Mouse (Mus musculus) kidney, embryonic 14.5 days (tissue): Measurements from ENCODE around the gene Brpf3. TPM values are rescaled to one million over a fixed set of nuclear protein-coding genes. Genes with fewer than 3 reads are reported as not detected.
"Not testable (repeated sequence)": the region's sequence is repeated elsewhere in the genome, so short reads cannot be mapped to it uniquely, and the experiment has no call there.

Experiments used
- ATAC-seq: fragments of 200-750 bp; cut with Nextera tagmentation; 2 replicates; pipeline ENCODE4 v1.8.0; 2017; ENCODE audit warnings: moderate number of reproducible peaks, mild to moderate bottlenecking, moderate TSS enrichment, moderate library complexity; ENCODE audit not compliant: low FRiP score, low TSS enrichment
- H3K27ac ChIP-seq: fragments of 300-500 bp; sonication (generic); 2 replicates; pipeline ENCODE4 v1.5.1; 2014; ENCODE audit warnings: low read depth, mild to moderate bottlenecking, low read length, moderate library complexity, mixed read lengths
- H3K27me3 ChIP-seq: fragments of 300-500 bp; sonication (generic); 2 replicates; pipeline ENCODE4 v1.6.1; 2014; ENCODE audit warnings: mild to moderate bottlenecking, low read length; ENCODE audit not compliant: control insufficient read depth, insufficient read depth
- H3K36me3 ChIP-seq: fragments of 300-500 bp; sonication (generic); 2 replicates; pipeline ENCODE4 v1.6.1; 2014; ENCODE audit warnings: low read length, mixed read lengths; ENCODE audit not compliant: control insufficient read depth, insufficient read depth
- H3K4me1 ChIP-seq: fragments of 300-500 bp; sonication (generic); 2 replicates; pipeline ENCODE4 v1.6.1; 2014; ENCODE audit warnings: low read length, mixed read lengths; ENCODE audit not compliant: control insufficient read depth, insufficient read depth
- H3K4me2 ChIP-seq: fragments of 300-500 bp; sonication (generic); replicated peaks from 2 replicates; pipeline ENCODE4 v1.6.1; 2014; ENCODE audit warnings: low read depth, mild to moderate bottlenecking, low read length
- H3K4me3 ChIP-seq: fragments of 300-500 bp; sonication (generic); 2 replicates; pipeline ENCODE4 v1.5.1; 2014; ENCODE audit warnings: mild to moderate bottlenecking, low read length
- H3K9ac ChIP-seq: fragments of 300-500 bp; sonication (generic); 2 replicates; pipeline ENCODE4 v1.6.1; 2014; ENCODE audit warnings: low read depth, mild to moderate bottlenecking, low read length, moderate library complexity
- H3K9me3 ChIP-seq: fragments of 300-500 bp; sonication (generic); 2 replicates; pipeline ENCODE4 v1.6.1; 2016; ENCODE audit warnings: low read length; ENCODE audit not compliant: control insufficient read depth
- WGBS: fragments of 180-500 bp; shearing (Covaris S2); extraction: QIAGEN DNeasy Blood & Tissue Kit; methylation state at CpG from one replicate; pipeline ENCODE4 v1.1.7; 2014; 5-methylcytosine and 5-hydroxymethylcytosine counted together
- polyA plus RNA-seq: library from polyadenylated mRNA; unstranded; fragments of >200 nt; fragmentation: Nextera tagmentation; extraction: Ambion mirVana; gene quantifications from 2 replicates; pipeline ENCODE4 v1.2.1, GENCODE M21; 2014

Gene Brpf3
- polyA plus RNA-seq, 1 experiment from 2014 or later: 16.2 TPM

DNA sequence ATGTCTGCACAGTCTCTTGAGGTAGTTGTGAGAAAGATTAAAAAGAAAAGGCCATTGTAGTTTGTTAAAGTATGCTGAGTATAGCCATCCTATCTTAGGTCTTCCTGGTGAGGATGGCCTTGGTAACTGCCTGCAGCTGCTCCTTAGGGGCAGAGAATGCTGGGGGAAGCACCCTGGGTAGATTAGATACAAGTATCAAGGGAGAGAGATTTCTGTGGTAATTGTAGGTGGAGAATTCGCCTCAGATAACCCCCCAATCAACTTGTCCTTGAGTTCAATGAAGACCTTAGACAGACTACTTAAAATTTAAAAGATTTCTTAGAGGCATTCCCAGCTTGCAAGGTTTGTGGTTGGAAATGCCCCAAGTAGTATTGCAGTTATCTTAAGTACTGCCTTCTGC lies 2.4 kb downstream of the Brpf3 start:
- H3K36me3 ChIP-seq: peaks cover 24% of the 10 kb centered on the region
- no peak overlapping the region for H3K9ac ChIP-seq
- H3K27ac ChIP-seq: no peak overlapping the region
- ATAC-seq: no peak
- no peaks in the 10 kb centered on the region for H3K27me3 ChIP-seq
- H3K4me2 ChIP-seq: no peak overlapping the region
- H3K4me1 ChIP-seq: peaks cover 13% of the 10 kb centered on the region; the same call in 1 of the 2 replicates
- no peak overlapping the region for H3K4me3 ChIP-seq
- H3K9me3 ChIP-seq: no peaks in the 10 kb centered on the region
- WGBS: 74% methylated on average over 1 of the region's 1 CpGs

DNA sequence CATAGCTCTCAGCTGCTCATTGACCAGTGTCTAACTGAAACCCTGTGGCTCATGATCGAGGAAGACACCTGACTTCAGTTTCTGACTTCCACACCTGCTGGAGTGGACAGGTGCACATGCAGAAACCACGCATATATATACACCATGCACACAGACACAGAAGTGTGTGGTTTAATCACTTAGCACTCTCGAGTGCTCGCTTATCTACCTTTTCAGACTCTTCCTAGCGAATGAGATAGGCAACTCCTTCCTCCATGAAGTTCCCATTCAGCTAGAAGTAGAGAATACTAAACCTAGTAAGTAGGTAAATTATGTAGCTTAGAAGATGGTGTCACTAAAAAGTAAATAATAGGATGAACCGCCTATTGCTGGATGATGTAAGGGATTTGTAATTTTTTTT lies 4.1 kb downstream of the Brpf3 start:
- 96% methylated on average over 6 of the region's 6 CpGs for WGBS
- no peaks in the 10 kb centered on the region for H3K9me3 ChIP-seq
- H3K9ac ChIP-seq: no peak overlapping the region
- H3K4me2 ChIP-seq: no peak overlapping the region
- H3K4me1 ChIP-seq: peaks cover 2% of the 10 kb centered on the region; the same call in 1 of the 2 replicates
- no peak overlapping the region for H3K4me3 ChIP-seq
- H3K27me3 ChIP-seq: no peaks in the 10 kb centered on the region
- ATAC-seq: no peak
- H3K36me3 ChIP-seq: peaks cover 36% of the 10 kb centered on the region
- no peak overlapping the region for H3K27ac ChIP-seq

GRCm38 (mm10) chr17:28806770-28807169 lies 5.9 kb downstream of the Brpf3 start:
- ATAC-seq: no peak
- H3K36me3 ChIP-seq: peaks cover 52% of the 10 kb centered on the region
- no peaks in the 10 kb centered on the region for H3K27me3 ChIP-seq
- no peaks in the 10 kb centered on the region for H3K9me3 ChIP-seq
- no peak overlapping the region for H3K27ac ChIP-seq
- no peak overlapping the region for H3K4me2 ChIP-seq
- no peaks in the 10 kb centered on the region for H3K4me1 ChIP-seq
- 95% methylated on average over 19 of the region's 19 CpGs for WGBS
- H3K4me3 ChIP-seq: no peak overlapping the region
- H3K9ac ChIP-seq: no peak overlapping the region

DNA sequence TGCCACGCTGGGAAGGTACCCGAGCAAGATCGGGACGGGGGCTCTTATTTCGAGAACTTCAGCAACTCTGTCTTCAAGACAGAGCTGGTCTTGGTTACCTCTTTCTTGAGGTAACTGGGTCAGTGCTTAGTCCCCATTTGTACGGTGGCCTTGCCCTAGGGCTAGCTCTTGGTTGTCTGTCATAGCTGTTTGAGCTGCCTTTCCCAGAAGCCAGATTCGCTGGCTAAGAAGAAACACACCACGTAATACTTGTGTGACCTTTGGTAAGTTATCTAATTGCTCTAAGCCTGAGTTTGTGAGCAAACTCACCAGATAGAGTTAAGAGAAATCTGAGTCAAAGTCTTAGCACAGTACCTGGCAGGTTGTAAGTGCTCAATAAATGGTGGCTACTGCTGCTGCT lies 7.8 kb downstream of the Brpf3 start:
- no peaks in the 10 kb centered on the region for H3K4me1 ChIP-seq
- no peak overlapping the region for H3K9ac ChIP-seq
- no peak for ATAC-seq
- no peak overlapping the region for H3K4me2 ChIP-seq
- no peak overlapping the region for H3K4me3 ChIP-seq
- no peaks in the 10 kb centered on the region for H3K27me3 ChIP-seq
- 97% methylated on average over 8 of the region's 8 CpGs for WGBS
- H3K36me3 ChIP-seq: peaks cover 67% of the 10 kb centered on the region
- no peaks in the 10 kb centered on the region for H3K9me3 ChIP-seq
- no peak overlapping the region for H3K27ac ChIP-seq

- no peak overlapping the region for H3K9ac ChIP-seq
- no peak overlapping the region for H3K4me2 ChIP-seq
- H3K9me3 ChIP-seq: no peaks in the 10 kb centered on the region
- no peaks in the 10 kb centered on the region for H3K4me1 ChIP-seq
- no peak overlapping the region for H3K4me3 ChIP-seq
- H3K36me3 ChIP-seq: peaks cover 73% of the 10 kb centered on the region
- ATAC-seq: no peak
- H3K27ac ChIP-seq: no peak overlapping the region
- WGBS: 97% methylated on average over 10 of the region's 10 CpGs
- no peaks in the 10 kb centered on the region for H3K27me3 ChIP-seq
These were observed 8.4 kb downstream of the Brpf3 start for GRCm38 (mm10) chr17:28809175-28809831.

- H3K4me1 ChIP-seq: no peaks in the 10 kb centered on the region
- 89% methylated on average over 10 of the region's 10 CpGs for WGBS
- no peak overlapping the region for H3K4me2 ChIP-seq
- no peak overlapping the region for H3K9ac ChIP-seq
- no peak overlapping the region for H3K27ac ChIP-seq
- no peaks in the 10 kb centered on the region for H3K27me3 ChIP-seq
- no peaks in the 10 kb centered on the region for H3K9me3 ChIP-seq
- peaks cover 81% of the 10 kb centered on the region for H3K36me3 ChIP-seq
- no peak for ATAC-seq
- H3K4me3 ChIP-seq: no peak overlapping the region
These were observed 11.5 kb downstream of the Brpf3 start for GRCm38 (mm10) chr17:28812345-28812744.

DNA sequence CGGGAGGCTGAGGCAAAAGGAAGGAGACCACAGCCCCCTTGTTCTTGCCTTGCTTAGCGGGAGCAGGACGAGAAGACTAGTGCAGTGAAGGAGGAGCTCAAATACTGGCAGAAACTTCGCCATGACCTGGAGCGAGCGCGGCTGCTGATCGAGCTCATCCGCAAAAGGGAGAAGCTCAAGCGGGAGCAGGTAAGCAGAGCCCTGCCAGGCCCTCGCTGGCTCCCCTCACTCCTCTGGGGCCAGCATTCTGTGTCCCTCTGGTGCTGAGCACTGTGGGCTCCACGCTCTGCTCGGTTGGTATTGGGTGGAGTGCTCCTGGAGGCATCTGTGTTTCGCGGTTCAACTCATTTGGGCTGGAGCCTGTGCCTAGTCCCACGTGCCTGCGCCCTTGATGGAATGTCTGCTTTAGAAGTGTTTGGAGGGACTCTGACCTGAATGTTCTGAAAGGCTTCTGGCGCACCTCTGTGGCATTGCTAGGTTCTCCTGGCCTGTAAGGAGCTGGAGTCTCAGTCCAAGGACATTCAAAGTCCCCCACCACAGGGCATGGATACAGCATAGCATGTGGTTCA lies 13.7 kb downstream of the Brpf3 start:
- no peaks in the 10 kb centered on the region for H3K4me1 ChIP-seq
- H3K9ac ChIP-seq: no peak overlapping the region
- no peak overlapping the region for H3K27ac ChIP-seq
- peaks cover 85% of the 10 kb centered on the region for H3K36me3 ChIP-seq
- 86% methylated on average over 18 of the region's 18 CpGs for WGBS
- H3K4me3 ChIP-seq: no peak overlapping the region
- H3K4me2 ChIP-seq: no peak overlapping the region
- ATAC-seq: no peak
- H3K27me3 ChIP-seq: no peaks in the 10 kb centered on the region
- no peaks in the 10 kb centered on the region for H3K9me3 ChIP-seq

GRCm38 (mm10) chr17:28815384-28816004 lies 14.6 kb downstream of the Brpf3 start:
- no peak for ATAC-seq
- Histone ChIP-seq H3K4me2 (no peak overlapping the region), H3K36me3 (peaks cover 84% of the 10 kb centered on the region), H3K9ac (no peak overlapping the region), H3K4me1 (no peaks in the 10 kb centered on the region), H3K4me3 (no peak overlapping the region), H3K27ac (no peak overlapping the region), H3K9me3 (no peaks in the 10 kb centered on the region), H3K27me3 (no peaks in the 10 kb centered on the region)
- 56% methylated on average over 10 of the region's 10 CpGs for WGBS

- H3K4me3 ChIP-seq, H3K27me3 ChIP-seq, H3K4me1 ChIP-seq, H3K9ac ChIP-seq, H3K4me2 ChIP-seq, H3K9me3 ChIP-seq, ATAC-seq, H3K27ac ChIP-seq: not testable (repeated sequence)
- WGBS: 92% methylated on average over 10 of the region's 10 CpGs
- H3K36me3 ChIP-seq: peaks cover 85% of the 10 kb centered on the region
These were observed 15.4 kb downstream of the Brpf3 start for GRCm38 (mm10) chr17:28816326-28816725.
